Mouse (Mus musculus): ENCODE results near the gene Ptprd.

- no peak for TF ChIP-seq USF1 (IDR thresholded peaks at IDR 0.05; ENCODE audit: low read depth)
- no peak for TF ChIP-seq MYOG (IDR thresholded peaks at IDR 0.05; ENCODE audit: control insufficient read depth, extremely low read depth, insufficient read length)
- no peak for TF ChIP-seq MYOD1 (IDR thresholded peaks at IDR 0.05; ENCODE audit: control insufficient read depth, insufficient read length, low read depth)
- TF ChIP-seq CTCF (IDR thresholded peaks at IDR 0.05; ENCODE audit: control insufficient read depth, insufficient read depth, insufficient read length): no peak
- TF ChIP-seq MAX (IDR thresholded peaks at IDR 0.05): no peak
Observed at GRCm38 (mm10) chr4:76451019-76451552, 1760.7 kb downstream of the Ptprd start.
